Mouse (Mus musculus): Measurements from ENCODE around the gene Srebf2. TPM values are rescaled to one million over a fixed set of nuclear protein-coding genes. Genes with fewer than 3 reads are reported as not detected.
"Not testable (repeated sequence)": the region's sequence is repeated elsewhere in the genome, so short reads cannot be mapped to it uniquely, and the experiment has no call there.

The Srebf2 gene
- polyA plus RNA-seq (2015; fragmentation: Nextera tagmentation; extraction: Ambion mirVana): 73.8 and 106 TPM in 2 replicates

GRCm38 (mm10) chr15:82146770-82147610 is at the start of gene Srebf2:
Srebf2 (plus strand) TSS chr15:82147181.
- Histone ChIP-seq H3K4me3 (peak within 1 kb of the TSS; percentile 82), H3K4me1 (replicated peaks) (peaks cover 33% of the 10 kb centered on the region), H3K9me3 (replicated peaks) (no peaks in the 10 kb centered on the region), H3K36me3 (no peaks in the 10 kb centered on the region), H3K27me3 (no peaks in the 10 kb centered on the region), H3K9ac (peak within 1 kb of the TSS; percentile 86), H3K27ac (peak within 1 kb of the TSS; percentile 90), H3K4me2 (peak within 1 kb of the TSS; percentile 76)
- WGBS: 0% methylated on average over 70 of the region's 79 CpGs
- ATAC-seq (replicated peaks; ENCODE audit: insufficient number of reproducible peaks, insufficient read depth, low FRiP score, low read depth): peak; percentile 97

GRCm38 (mm10) chr15:82106953-82107555 is 39.9 kb upstream of the Srebf2 start:
- no peaks in the 10 kb centered on the region for H3K4me1 ChIP-seq (replicated peaks)
- H3K4me2 ChIP-seq: no peak overlapping the region
- H3K9ac ChIP-seq: no peak overlapping the region
- no peak overlapping the region for H3K27ac ChIP-seq
- WGBS: 22% methylated on average over 8 of the region's 8 CpGs
- no peak for ATAC-seq (replicated peaks; ENCODE audit: insufficient number of reproducible peaks, insufficient read depth, low FRiP score, low read depth)
- H3K27me3 ChIP-seq: peaks cover 16% of the 10 kb centered on the region; the same call in 1 of the 2 replicates
- no peak overlapping the region for H3K4me3 ChIP-seq
- H3K9me3 ChIP-seq (replicated peaks): no peaks in the 10 kb centered on the region
- H3K36me3 ChIP-seq: no peaks in the 10 kb centered on the region

- H3K4me3 ChIP-seq: no peak overlapping the region
- no peaks in the 10 kb centered on the region for H3K4me1 ChIP-seq (replicated peaks)
- ATAC-seq (replicated peaks; ENCODE audit: insufficient number of reproducible peaks, insufficient read depth, low FRiP score, low read depth): no peak
- H3K9ac ChIP-seq: no peak overlapping the region
- no peaks in the 10 kb centered on the region for H3K27me3 ChIP-seq
- H3K36me3 ChIP-seq: no peaks in the 10 kb centered on the region
- H3K9me3 ChIP-seq (replicated peaks): no peaks in the 10 kb centered on the region
- WGBS: 79% methylated on average over 8 of the region's 8 CpGs
- H3K4me2 ChIP-seq: no peak overlapping the region
- H3K27ac ChIP-seq: no peak overlapping the region
These were observed 26.4 kb upstream of the Srebf2 start for GRCm38 (mm10) chr15:82120544-82120943.

- 80% methylated on average over 4 of the region's 4 CpGs for WGBS
- not testable (repeated sequence) for H3K27ac ChIP-seq; H3K9me3 ChIP-seq (replicated peaks); H3K4me3 ChIP-seq; H3K9ac ChIP-seq; ATAC-seq (replicated peaks; ENCODE audit: insufficient number of reproducible peaks, insufficient read depth, low FRiP score, low read depth); H3K27me3 ChIP-seq; H3K36me3 ChIP-seq
- peaks cover 10% of the 10 kb centered on the region for H3K4me1 ChIP-seq (replicated peaks)
- peak overlapping the region; percentile 89 for H3K4me2 ChIP-seq
These were observed 20.3 kb upstream of the Srebf2 start for GRCm38 (mm10) chr15:82126690-82127089.

GRCm38 (mm10) chr15:82127426-82128374 is 19.3 kb upstream of the Srebf2 start, which contains the start of gene Ccdc134:
Ccdc134 (plus strand) TSS chr15:82127922.
- Histone ChIP-seq H3K27me3 (no peaks in the 10 kb centered on the region), H3K9ac (peak within 1 kb of the TSS; percentile 63), H3K36me3 (no peaks in the 10 kb centered on the region), H3K4me2 (peak within 1 kb of the TSS; percentile 89), H3K9me3 (replicated peaks) (no peaks in the 10 kb centered on the region), H3K4me3 (peak within 1 kb of the TSS; percentile 62), H3K27ac (peak within 1 kb of the TSS; percentile 50), H3K4me1 (replicated peaks) (peaks cover 10% of the 10 kb centered on the region)
- peak; percentile 98 for ATAC-seq (replicated peaks; ENCODE audit: insufficient number of reproducible peaks, insufficient read depth, low FRiP score, low read depth)
- WGBS: under 1% methylated on average over 74 of the region's 74 CpGs

- WGBS: 1% methylated on average over 5 of the region's 5 CpGs
These were observed 18.6 kb upstream of the Srebf2 start for GRCm38 (mm10) chr15:82128398-82128797.

GRCm38 (mm10) chr15:82130599-82130998 is 16.4 kb upstream of the Srebf2 start:
- ATAC-seq (replicated peaks; ENCODE audit: insufficient number of reproducible peaks, insufficient read depth, low FRiP score, low read depth): no peak
- no peak overlapping the region for H3K4me2 ChIP-seq
- H3K36me3 ChIP-seq: no peaks in the 10 kb centered on the region
- no peak overlapping the region for H3K4me3 ChIP-seq
- H3K9ac ChIP-seq: no peak overlapping the region
- H3K27ac ChIP-seq: no peak overlapping the region
- 66% methylated on average over 7 of the region's 7 CpGs for WGBS
- no peaks in the 10 kb centered on the region for H3K9me3 ChIP-seq (replicated peaks)
- H3K27me3 ChIP-seq: no peaks in the 10 kb centered on the region
- H3K4me1 ChIP-seq (replicated peaks): peaks cover 14% of the 10 kb centered on the region

More at GRCm38 (mm10) chr15:82128398-82128797, 18.6 kb upstream of the Srebf2 start:
- Histone ChIP-seq H3K27ac (peak overlapping the region; percentile 50; the same call in 1 of the 2 replicates), H3K27me3 (no peaks in the 10 kb centered on the region), H3K9me3 (replicated peaks) (no peaks in the 10 kb centered on the region), H3K4me3 (peak overlapping the region; percentile 62), H3K36me3 (no peaks in the 10 kb centered on the region), H3K9ac (peak overlapping the region; percentile 63), H3K4me2 (peak overlapping the region; percentile 89), H3K4me1 (replicated peaks) (peaks cover 10% of the 10 kb centered on the region)
- ATAC-seq (replicated peaks; ENCODE audit: insufficient number of reproducible peaks, insufficient read depth, low FRiP score, low read depth): no peak; the same call in 1 of the 2 replicates

- WGBS: 64% methylated on average over 4 of the region's 4 CpGs
- H3K4me2 ChIP-seq: no peak overlapping the region
- ATAC-seq (replicated peaks; ENCODE audit: insufficient number of reproducible peaks, insufficient read depth, low FRiP score, low read depth): no peak
- no peak overlapping the region for H3K27ac ChIP-seq
- no peak overlapping the region for H3K4me3 ChIP-seq
- H3K9ac ChIP-seq: no peak overlapping the region
- no peaks in the 10 kb centered on the region for H3K27me3 ChIP-seq
- H3K4me1 ChIP-seq (replicated peaks): peaks cover 9% of the 10 kb centered on the region
- H3K36me3 ChIP-seq: no peaks in the 10 kb centered on the region
- no peaks in the 10 kb centered on the region for H3K9me3 ChIP-seq (replicated peaks)
These were observed 11.6 kb upstream of the Srebf2 start for GRCm38 (mm10) chr15:82135372-82135771.

GRCm38 (mm10) chr15:82138565-82138964 is 8.4 kb upstream of the Srebf2 start:
- no peak for ATAC-seq (replicated peaks; ENCODE audit: insufficient number of reproducible peaks, insufficient read depth, low FRiP score, low read depth)
- no peak overlapping the region for H3K4me2 ChIP-seq
- H3K4me3 ChIP-seq: no peak overlapping the region
- H3K4me1 ChIP-seq (replicated peaks): peaks cover 21% of the 10 kb centered on the region
- H3K27me3 ChIP-seq: no peaks in the 10 kb centered on the region
- H3K36me3 ChIP-seq: no peaks in the 10 kb centered on the region
- no peaks in the 10 kb centered on the region for H3K9me3 ChIP-seq (replicated peaks)
- H3K27ac ChIP-seq: no peak overlapping the region
- WGBS: 46% methylated on average over 4 of the region's 4 CpGs
- no peak overlapping the region for H3K9ac ChIP-seq

- no peak overlapping the region for H3K9ac ChIP-seq
- H3K27me3 ChIP-seq: no peaks in the 10 kb centered on the region
- no peak for ATAC-seq (replicated peaks; ENCODE audit: insufficient number of reproducible peaks, insufficient read depth, low FRiP score, low read depth)
- no peak overlapping the region for H3K27ac ChIP-seq
- no peaks in the 10 kb centered on the region for H3K36me3 ChIP-seq
- no peak overlapping the region for H3K4me2 ChIP-seq
- H3K4me3 ChIP-seq: no peak overlapping the region
- H3K4me1 ChIP-seq (replicated peaks): peaks cover 25% of the 10 kb centered on the region
- WGBS: 88% methylated on average over 8 of the region's 8 CpGs
- H3K9me3 ChIP-seq (replicated peaks): no peaks in the 10 kb centered on the region
These were observed 7.8 kb upstream of the Srebf2 start for GRCm38 (mm10) chr15:82139196-82139595.

- Histone ChIP-seq H3K36me3 (no peaks in the 10 kb centered on the region), H3K9ac (no peak overlapping the region; the same call in 1 of the 2 replicates), H3K27ac (0 out of 2 replicates have a peak overlapping the region, but pooled peaks have one; percentile 25), H3K9me3 (replicated peaks) (no peaks in the 10 kb centered on the region), H3K4me3 (no peak overlapping the region), H3K27me3 (no peaks in the 10 kb centered on the region), H3K4me1 (replicated peaks) (peaks cover 28% of the 10 kb centered on the region), H3K4me2 (no peak overlapping the region)
- no peak for ATAC-seq (replicated peaks; ENCODE audit: insufficient number of reproducible peaks, insufficient read depth, low FRiP score, low read depth)
- 55% methylated on average over 3 of the region's 3 CpGs for WGBS
These were observed 6.6 kb upstream of the Srebf2 start for GRCm38 (mm10) chr15:82140355-82140754.
